Mouse (Mus musculus): ENCODE measurements around the gene Gucy1b1.

Gene Gucy1b1

GRCm38 (mm10) chr3:82030008-82030748 is 44.3 kb downstream of the Gucy1b1 start:
- DNase-seq, result no peak

GRCm38 (mm10) chr3:82029229-82029628 is 45.3 kb downstream of the Gucy1b1 start:
- peak; percentile 29 for DNase-seq

- peak; percentile 37 for DNase-seq
Measured at GRCm38 (mm10) chr3:82027286-82027685, 47.2 kb downstream of the Gucy1b1 start.

GRCm38 (mm10) chr3:82023065-82023464 is 51.4 kb downstream of the Gucy1b1 start:
- peak; percentile 29 for DNase-seq

GRCm38 (mm10) chr3:82022421-82022920 is 52.0 kb downstream of the Gucy1b1 start:
- no peak for DNase-seq

- no peak for DNase-seq
Measured at GRCm38 (mm10) chr3:82014148-82014703, 60.3 kb downstream of the Gucy1b1 start.

- DNase-seq, result no peak
Measured at GRCm38 (mm10) chr3:82007002-82007401, 67.5 kb downstream of the Gucy1b1 start.

- peak; percentile 16 for DNase-seq
Measured at GRCm38 (mm10) chr3:81995988-81996387, 78.5 kb downstream of the Gucy1b1 start.

GRCm38 (mm10) chr3:81995371-81995770 is 79.1 kb downstream of the Gucy1b1 start:
- no peak for DNase-seq

GRCm38 (mm10) chr3:81990531-81990930 is 84.0 kb downstream of the Gucy1b1 start:
- no peak for DNase-seq

- DNase-seq, result no peak
Measured at GRCm38 (mm10) chr3:81989692-81990141, 84.8 kb downstream of the Gucy1b1 start.

- DNase-seq, result no peak
Measured at GRCm38 (mm10) chr3:81987628-81988027, 86.9 kb downstream of the Gucy1b1 start.

GRCm38 (mm10) chr3:81986103-81986502 is 88.4 kb downstream of the Gucy1b1 start:
- DNase-seq, result no peak

- DNase-seq, result no peak
Measured at GRCm38 (mm10) chr3:81985100-81985499, 89.4 kb downstream of the Gucy1b1 start.

- no peak for DNase-seq
Measured at GRCm38 (mm10) chr3:81983120-81983895, 91.2 kb downstream of the Gucy1b1 start.

Data from right cerebral cortex, adult 18-20 months (tissue).